Mouse (Mus musculus) midbrain, embryonic 12.5 days (tissue): ENCODE measurements around the gene Prps1. TPM values are rescaled to one million over a fixed set of nuclear protein-coding genes. Genes with fewer than 3 reads are reported as not detected.
A peak's percentile ranks its signal among the peaks of the same experiment; 100 is the strongest.

Experiments used
- ATAC-seq: fragments of 200-750 bp; cut with Nextera tagmentation; 2 replicates; pipeline ENCODE4 v1.8.0; 2017; ENCODE audit warnings: low read depth, moderate TSS enrichment, moderate library complexity; ENCODE audit not compliant: low FRiP score
- H3K27ac ChIP-seq: fragments of 300-500 bp; sonication (generic); replicated peaks from 2 replicates; pipeline ENCODE4 v1.5.1; 2016; ENCODE audit warnings: mild to moderate bottlenecking
- H3K27me3 ChIP-seq: fragments of 300-500 bp; sonication (generic); 2 replicates; pipeline ENCODE4 v1.6.1; 2016; ENCODE audit warnings: mild to moderate bottlenecking
- H3K36me3 ChIP-seq: fragments of 300-500 bp; sonication (generic); 2 replicates; pipeline ENCODE4 v1.6.1; 2016
- H3K4me1 ChIP-seq: fragments of 300-500 bp; sonication (generic); 2 replicates; pipeline ENCODE4 v1.6.1; 2016
- H3K4me2 ChIP-seq: fragments of 300-500 bp; sonication (generic); replicated peaks from 2 replicates; pipeline ENCODE4 v1.6.1; 2016; ENCODE audit warnings: mild to moderate bottlenecking, moderate library complexity
- H3K4me3 ChIP-seq: fragments of 300-500 bp; sonication (generic); 2 replicates; pipeline ENCODE4 v1.5.1; 2016; ENCODE audit warnings: mild to moderate bottlenecking
- H3K9ac ChIP-seq: fragments of 300-500 bp; sonication (generic); replicated peaks from 2 replicates; pipeline ENCODE4 v1.6.1; 2016; ENCODE audit warnings: mild to moderate bottlenecking, moderate library complexity
- H3K9me3 ChIP-seq: fragments of 300-500 bp; sonication (generic); 2 replicates; pipeline ENCODE4 v1.6.1; 2016; ENCODE audit warnings: mild to moderate bottlenecking
- WGBS: fragments of 180-500 bp; shearing (Covaris S2); methylation state at CpG from one replicate; pipeline ENCODE4 v1.1.7; 2016; 5-methylcytosine and 5-hydroxymethylcytosine counted together
- polyA plus RNA-seq: library from polyadenylated mRNA; unstranded; fragments of >200 nt; fragmentation: Nextera tagmentation; extraction: Ambion mirVana; gene quantifications from 2 replicates; pipeline ENCODE4 v1.2.1, GENCODE M21; 2016

The Prps1 gene
- polyA plus RNA-seq: 61.4 and 66.6 TPM in 2 replicates

DNA sequence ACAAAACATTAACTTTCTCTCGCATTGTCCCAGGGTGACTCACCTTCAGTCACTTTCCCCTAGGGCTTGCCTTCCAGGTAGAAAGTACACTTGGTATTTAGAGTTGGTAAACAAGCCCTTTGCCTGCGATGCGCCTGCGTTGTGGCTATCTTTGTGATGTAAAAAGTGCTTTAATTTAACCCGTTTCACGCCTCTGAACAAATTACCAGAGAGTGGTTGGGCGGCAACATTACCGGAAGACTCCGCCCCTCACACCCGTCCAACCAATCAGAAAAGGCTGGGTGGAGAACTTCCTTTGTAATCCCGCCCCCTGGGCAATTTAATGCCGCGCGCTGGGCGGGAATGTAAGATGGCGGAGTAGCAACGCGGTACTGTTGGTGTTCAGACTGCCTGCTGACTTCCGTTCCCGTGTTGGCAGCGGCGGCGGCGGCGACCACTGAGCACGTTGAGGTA lies at the start of gene Prps1:
Gene Prps1 (plus strand): TSS at position 335 of the 453 bp plus-strand sequence.
- Histone ChIP-seq H3K4me3 (peak within 1 kb of the TSS; percentile 58), H3K27ac (no peak within 1 kb of the TSS), H3K9me3 (no peaks in the 10 kb centered on the region), H3K9ac (peak within 1 kb of the TSS; percentile 53; the same call in 1 of the 2 replicates), H3K4me1 (no peaks in the 10 kb centered on the region), H3K4me2 (peak within 1 kb of the TSS; percentile 55), H3K36me3 (no peaks in the 10 kb centered on the region), H3K27me3 (peaks cover 35% of the 10 kb centered on the region; the same call in 1 of the 2 replicates)
- ATAC-seq: peak; percentile 91
- 21% methylated on average over 26 of the region's 26 CpGs for WGBS

DNA sequence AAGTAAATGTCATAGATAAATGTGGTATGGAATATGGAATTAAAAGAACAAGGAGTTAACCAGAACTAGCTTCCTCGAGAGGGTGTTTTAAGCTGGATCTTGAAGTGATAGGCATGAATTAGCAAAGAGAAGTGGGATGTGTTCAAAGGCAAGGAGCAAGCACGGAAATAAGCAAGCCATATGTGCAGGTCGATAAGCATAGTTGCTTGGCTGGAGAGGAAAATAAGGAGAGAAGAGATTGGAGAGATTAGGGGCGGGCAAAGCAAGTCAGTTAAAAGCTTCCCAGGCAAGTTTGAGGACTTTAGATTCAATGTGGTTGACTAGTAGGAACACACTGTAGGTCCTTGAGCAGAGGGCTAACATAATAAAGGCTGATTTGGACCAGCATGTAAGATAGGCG lies 48.8 kb upstream of the Prps1 start:
- WGBS: 86% methylated on average over 5 of the region's 5 CpGs

DNA sequence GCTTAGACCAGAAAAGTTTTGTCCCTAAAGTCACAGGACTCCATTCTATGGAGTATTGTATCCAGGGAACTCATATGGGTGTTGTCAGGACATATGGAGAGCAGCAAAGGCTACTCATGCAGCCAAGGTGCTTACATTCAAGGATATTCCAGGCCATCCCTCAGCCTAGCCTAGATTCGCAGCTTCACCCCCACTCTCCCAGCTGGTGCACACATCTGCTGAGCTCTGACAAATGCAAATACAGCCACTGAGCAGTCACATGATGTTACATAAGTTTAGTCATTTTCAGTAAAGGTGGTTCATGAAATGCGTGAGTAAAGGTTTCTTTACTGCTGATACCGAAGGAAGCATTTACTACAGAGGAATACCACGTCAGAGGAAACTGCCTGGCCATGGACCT lies 37.9 kb upstream of the Prps1 start:
- H3K9me3 ChIP-seq: no peaks in the 10 kb centered on the region
- H3K4me3 ChIP-seq: no peak overlapping the region
- no peak overlapping the region for H3K4me2 ChIP-seq
- H3K27ac ChIP-seq: no peak overlapping the region
- WGBS: 93% methylated on average over 4 of the region's 4 CpGs
- no peak for ATAC-seq
- H3K36me3 ChIP-seq: no peaks in the 10 kb centered on the region
- H3K9ac ChIP-seq: no peak overlapping the region
- H3K27me3 ChIP-seq: peaks cover 32% of the 10 kb centered on the region
- H3K4me1 ChIP-seq: no peaks in the 10 kb centered on the region

More for the DNA sequence above, 48.8 kb upstream of the Prps1 start:
- Histone ChIP-seq H3K27me3 (peaks cover 32% of the 10 kb centered on the region), H3K4me2 (no peak overlapping the region), H3K4me3 (no peak overlapping the region), H3K27ac (no peak overlapping the region), H3K4me1 (no peaks in the 10 kb centered on the region), H3K9ac (no peak overlapping the region), H3K9me3 (no peaks in the 10 kb centered on the region), H3K36me3 (no peaks in the 10 kb centered on the region)
- no peak for ATAC-seq

DNA sequence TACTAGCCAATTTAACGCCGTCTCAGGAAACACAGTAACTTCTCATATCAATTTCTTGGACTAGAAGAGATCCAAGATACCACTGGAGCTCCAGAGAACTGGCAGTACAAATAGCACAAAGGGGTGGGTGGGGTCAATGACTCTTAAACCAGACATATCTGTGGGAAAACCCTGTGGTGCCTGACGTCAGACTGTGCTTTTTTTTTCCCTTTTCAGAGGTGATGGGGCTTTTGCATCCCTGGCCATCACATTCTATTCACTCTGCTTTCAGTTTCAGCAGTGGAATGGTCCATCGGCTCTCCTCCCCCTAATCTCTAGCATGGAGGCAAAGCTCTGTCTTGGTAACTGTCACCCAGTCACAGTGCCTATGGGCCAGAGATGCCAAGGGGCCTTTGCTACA lies 29.3 kb upstream of the Prps1 start:
- H3K4me3 ChIP-seq: no peak overlapping the region
- WGBS: 73% methylated on average over 4 of the region's 4 CpGs
- H3K9me3 ChIP-seq: no peaks in the 10 kb centered on the region
- H3K27ac ChIP-seq: no peak overlapping the region
- H3K27me3 ChIP-seq: peaks cover 12% of the 10 kb centered on the region
- ATAC-seq: no peak
- H3K9ac ChIP-seq: no peak overlapping the region
- no peak overlapping the region for H3K4me2 ChIP-seq
- H3K4me1 ChIP-seq: no peaks in the 10 kb centered on the region
- no peaks in the 10 kb centered on the region for H3K36me3 ChIP-seq

DNA sequence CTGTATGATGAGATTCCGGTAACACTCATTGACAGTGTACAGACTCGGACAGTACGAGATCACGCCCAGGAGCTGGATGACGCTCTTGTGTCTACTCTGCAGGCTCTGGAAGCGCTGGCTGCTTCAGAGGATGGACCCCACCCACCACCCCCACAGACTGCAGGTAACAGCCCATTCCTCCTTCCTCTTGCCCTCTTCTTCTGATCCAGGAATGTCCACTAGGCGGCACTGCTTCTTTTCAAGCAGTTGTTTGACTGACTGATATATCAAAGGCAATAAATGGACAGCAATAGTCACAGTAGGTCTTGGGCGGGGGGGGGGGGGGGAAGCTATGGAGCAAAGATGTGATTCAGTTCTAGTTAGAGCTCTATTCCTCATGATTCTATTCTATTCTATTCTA lies 28.2 kb upstream of the Prps1 start:
- H3K4me3 ChIP-seq: no peak overlapping the region
- no peaks in the 10 kb centered on the region for H3K4me1 ChIP-seq
- H3K9ac ChIP-seq: no peak overlapping the region
- H3K4me2 ChIP-seq: no peak overlapping the region
- WGBS: 76% methylated on average over 7 of the region's 8 CpGs
- H3K9me3 ChIP-seq: no peaks in the 10 kb centered on the region
- H3K27me3 ChIP-seq: peaks cover 14% of the 10 kb centered on the region
- ATAC-seq: no peak
- no peaks in the 10 kb centered on the region for H3K36me3 ChIP-seq
- H3K27ac ChIP-seq: no peak overlapping the region

DNA sequence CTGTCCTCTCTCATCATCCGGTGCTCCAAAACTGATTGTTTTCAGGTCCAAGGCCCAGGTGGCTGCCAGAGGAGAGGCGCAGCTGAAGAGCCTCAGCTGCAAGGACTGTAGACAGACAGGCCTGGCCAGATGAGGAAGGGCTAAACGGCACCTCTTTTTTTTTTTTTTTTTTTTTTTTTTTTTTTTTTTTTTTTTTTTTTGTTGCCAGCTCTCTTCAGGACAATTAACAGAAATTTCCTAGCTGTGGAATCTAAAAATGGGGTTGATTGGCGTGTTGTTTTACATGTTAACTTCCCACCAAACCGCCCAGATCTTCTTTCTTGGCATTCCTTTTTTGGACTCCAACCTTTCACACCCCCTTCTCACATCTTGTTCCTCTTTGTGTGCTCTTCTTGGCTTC lies 26.4 kb upstream of the Prps1 start:
- 73% methylated on average over 5 of the region's 5 CpGs for WGBS
- Histone ChIP-seq H3K9ac (no peak overlapping the region), H3K4me3 (no peak overlapping the region), H3K27ac (no peak overlapping the region), H3K4me2 (no peak overlapping the region), H3K36me3 (no peaks in the 10 kb centered on the region), H3K4me1 (no peaks in the 10 kb centered on the region), H3K9me3 (no peaks in the 10 kb centered on the region), H3K27me3 (peaks cover 23% of the 10 kb centered on the region)
- no peak for ATAC-seq

DNA sequence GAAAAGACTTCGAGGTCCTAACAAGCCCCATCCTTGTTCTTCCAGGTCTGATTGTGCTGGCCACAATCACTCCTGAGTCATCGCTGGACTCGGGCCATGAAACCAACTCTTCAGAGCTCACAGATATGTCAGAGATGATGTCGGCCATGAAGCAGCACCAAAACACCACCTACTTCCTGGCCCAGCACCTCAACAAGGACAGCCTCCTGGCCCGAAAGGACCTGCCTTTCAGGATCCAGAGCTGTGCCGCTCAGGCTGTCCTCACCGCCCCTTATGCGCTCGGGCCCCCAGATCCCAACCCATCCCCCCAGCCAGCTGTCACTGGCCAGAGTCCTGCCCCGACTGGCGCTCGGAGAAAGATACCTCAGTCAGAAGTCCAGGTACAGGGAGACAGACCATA lies 25.9 kb upstream of the Prps1 start:
- Histone ChIP-seq H3K4me2 (no peak overlapping the region), H3K4me3 (no peak overlapping the region), H3K27me3 (peaks cover 23% of the 10 kb centered on the region), H3K36me3 (no peaks in the 10 kb centered on the region), H3K27ac (no peak overlapping the region), H3K9me3 (no peaks in the 10 kb centered on the region), H3K4me1 (no peaks in the 10 kb centered on the region), H3K9ac (no peak overlapping the region)
- WGBS: 87% methylated on average over 12 of the region's 12 CpGs
- no peak for ATAC-seq

DNA sequence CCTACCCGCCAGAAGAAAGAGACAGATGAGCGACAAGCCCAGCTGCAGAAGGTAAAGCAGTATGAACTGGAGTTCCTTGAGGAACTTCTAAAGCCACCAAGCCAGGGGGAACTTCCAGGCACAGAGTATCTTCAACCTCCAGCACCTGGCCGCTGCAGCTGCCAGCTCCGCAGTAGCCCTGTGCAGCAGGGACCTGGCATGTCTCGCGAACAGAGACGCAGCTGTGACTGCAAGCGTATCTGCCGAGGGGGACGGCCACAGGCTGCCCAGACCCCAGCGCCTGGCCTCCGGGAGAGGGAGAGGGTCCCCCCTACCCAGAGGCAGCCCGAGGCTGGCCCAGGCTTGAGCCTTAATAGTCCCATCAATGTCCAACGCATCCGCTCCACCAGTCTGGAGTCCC lies 24.4 kb upstream of the Prps1 start:
- Histone ChIP-seq H3K27ac (no peak overlapping the region), H3K9ac (no peak overlapping the region), H3K36me3 (no peaks in the 10 kb centered on the region), H3K27me3 (peaks cover 20% of the 10 kb centered on the region; the same call in 1 of the 2 replicates), H3K4me2 (no peak overlapping the region), H3K4me1 (no peaks in the 10 kb centered on the region), H3K9me3 (no peaks in the 10 kb centered on the region), H3K4me3 (no peak overlapping the region)
- WGBS: 88% methylated on average over 15 of the region's 15 CpGs
- no peak for ATAC-seq

DNA sequence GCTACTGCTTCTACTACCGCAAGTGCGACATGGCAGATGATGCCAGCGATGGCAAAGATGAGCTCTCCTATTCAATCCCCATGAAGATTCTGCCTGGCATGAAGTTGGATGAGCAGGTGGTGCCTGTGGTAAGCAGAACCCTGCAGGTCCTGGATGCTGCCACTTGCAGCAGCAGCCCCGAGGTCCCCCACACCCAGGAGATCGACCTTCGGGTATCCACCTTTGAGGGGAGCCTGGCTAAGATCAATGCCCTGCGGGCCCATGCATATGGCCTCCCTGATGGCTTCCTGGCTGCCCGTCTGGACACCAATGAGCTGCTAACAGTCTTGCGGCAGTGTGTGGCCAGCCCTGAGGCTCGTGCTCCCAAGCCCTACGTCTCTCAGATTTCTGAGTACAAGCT lies 23.6 kb upstream of the Prps1 start:
- H3K9me3 ChIP-seq: no peaks in the 10 kb centered on the region
- no peak for ATAC-seq
- H3K4me3 ChIP-seq: no peak overlapping the region
- H3K9ac ChIP-seq: no peak overlapping the region
- peaks cover 22% of the 10 kb centered on the region; the same call in 1 of the 2 replicates for H3K27me3 ChIP-seq
- no peaks in the 10 kb centered on the region for H3K4me1 ChIP-seq
- no peak overlapping the region for H3K27ac ChIP-seq
- H3K36me3 ChIP-seq: no peaks in the 10 kb centered on the region
- H3K4me2 ChIP-seq: no peak overlapping the region
- WGBS: 83% methylated on average over 11 of the region's 11 CpGs

DNA sequence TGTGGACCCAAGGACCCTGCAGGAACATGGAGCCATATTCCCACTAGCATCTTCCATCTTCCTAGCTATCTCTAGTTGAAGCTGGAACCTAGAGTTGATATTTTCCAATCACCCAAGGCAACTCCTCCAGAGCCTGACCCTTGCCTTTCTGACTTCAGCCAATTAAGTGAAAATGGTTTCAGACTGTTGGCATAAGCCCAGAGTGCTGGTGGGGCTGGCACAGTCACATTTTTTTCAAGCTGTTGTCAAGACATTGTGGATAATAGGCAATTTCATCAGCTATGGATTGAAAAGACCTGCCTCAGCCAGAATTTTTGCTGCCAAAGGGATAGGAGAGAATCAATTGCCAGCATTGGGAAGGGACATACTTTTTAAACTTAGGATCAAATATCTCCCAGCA lies 18.5 kb upstream of the Prps1 start:
- Histone ChIP-seq H3K27me3 (peaks cover 35% of the 10 kb centered on the region; the same call in 1 of the 2 replicates), H3K4me2 (no peak overlapping the region), H3K27ac (no peak overlapping the region), H3K9me3 (no peaks in the 10 kb centered on the region), H3K4me1 (no peaks in the 10 kb centered on the region), H3K36me3 (no peaks in the 10 kb centered on the region), H3K4me3 (no peak overlapping the region), H3K9ac (no peak overlapping the region)
- no peak for ATAC-seq

DNA sequence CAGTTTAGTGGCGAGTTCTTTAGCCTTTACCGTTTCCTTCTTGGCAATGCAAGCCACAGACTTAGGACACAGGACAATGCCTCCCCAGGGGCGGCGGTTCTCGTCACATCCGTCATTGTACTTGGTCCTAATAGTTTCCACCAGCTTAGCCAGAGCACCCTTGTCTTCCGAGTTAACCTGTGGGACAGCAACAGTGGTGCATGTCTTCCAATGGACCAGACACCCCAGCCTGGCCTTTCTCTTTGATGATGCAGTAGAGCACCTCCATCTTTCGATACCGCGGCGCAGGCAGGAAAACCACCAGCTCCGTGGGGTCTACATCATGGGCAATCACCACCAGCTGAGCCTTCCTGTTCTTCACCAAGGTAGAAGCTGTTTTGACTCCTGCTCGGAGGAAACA lies 10.9 kb upstream of the Prps1 start:
- WGBS: 75% methylated on average over 13 of the region's 13 CpGs
- no peaks in the 10 kb centered on the region for H3K36me3 ChIP-seq
- H3K27ac ChIP-seq: no peak overlapping the region
- H3K9me3 ChIP-seq: no peaks in the 10 kb centered on the region
- H3K4me1 ChIP-seq: no peaks in the 10 kb centered on the region
- no peak overlapping the region for H3K9ac ChIP-seq
- no peak overlapping the region for H3K4me3 ChIP-seq
- H3K4me2 ChIP-seq: no peak overlapping the region
- no peak for ATAC-seq
- peaks cover 36% of the 10 kb centered on the region; the same call in 1 of the 2 replicates for H3K27me3 ChIP-seq

DNA sequence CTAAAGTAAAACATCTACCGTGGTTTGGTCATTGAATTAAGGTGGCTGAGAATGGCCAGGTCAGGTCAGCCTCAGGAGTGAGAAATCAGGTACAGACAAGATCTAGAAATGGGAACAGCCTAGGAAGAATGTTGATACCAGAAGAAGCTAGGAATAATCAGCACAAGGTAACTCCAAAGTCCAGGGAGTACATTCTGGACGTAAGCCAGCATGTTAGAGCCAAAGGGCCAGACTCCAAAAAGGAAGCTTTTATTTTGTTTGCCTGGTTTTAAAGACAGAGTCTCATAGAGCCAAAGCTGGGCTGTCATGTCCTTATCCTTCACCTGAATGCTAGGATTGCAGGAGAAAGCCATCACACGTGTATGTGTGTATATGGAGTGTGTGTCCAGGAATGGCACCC lies 6.3 kb upstream of the Prps1 start:
- Histone ChIP-seq H3K4me3 (no peak overlapping the region), H3K27ac (no peak overlapping the region), H3K27me3 (peaks cover 35% of the 10 kb centered on the region), H3K4me1 (no peaks in the 10 kb centered on the region), H3K9me3 (no peaks in the 10 kb centered on the region), H3K36me3 (no peaks in the 10 kb centered on the region), H3K9ac (no peak overlapping the region), H3K4me2 (no peak overlapping the region)
- WGBS: 83% methylated on average over 3 of the region's 3 CpGs
- ATAC-seq: no peak
